Mouse (Mus musculus): Measurements from ENCODE around the gene Thsd7a. TPM values are rescaled to one million over a fixed set of nuclear protein-coding genes. Genes with fewer than 3 reads are reported as not detected.

Thsd7a gene
- total and polyA plus RNA-seq, 2 experiments from 2014 or later = 17.1 to 27.3 TPM

GRCm38 (mm10) chr6:12493571-12493970 is 255.6 kb downstream of the Thsd7a start:
- no peak overlapping the region for H3K27ac ChIP-seq (ENCODE audit: low read depth, low read length)
- no peak for TF ChIP-seq CTCF (IDR thresholded peaks at IDR 0.05)
- 83% methylated on average over 1 of the region's 1 CpGs for WGBS
- H3K27me3 ChIP-seq (ENCODE audit: insufficient read depth, low read length) = no peaks in the 10 kb centered on the region
- ATAC-seq (ENCODE audit: low FRiP score) (no peak), DNase-seq (ENCODE audit: low spot score) (no peak)
- no peaks in the 10 kb centered on the region for H3K9me3 ChIP-seq (ENCODE audit: low read length)
- H3K36me3 ChIP-seq (ENCODE audit: insufficient read depth, low read length) = no peaks in the 10 kb centered on the region
- H3K4me3 ChIP-seq (ENCODE audit: low read depth, low read length) = no peak overlapping the region
- H3K4me2 ChIP-seq (ENCODE audit: low read depth, low read length, poor library complexity, severe bottlenecking) = no peak overlapping the region
- H3K4me1 ChIP-seq (ENCODE audit: insufficient read depth, low read length) = no peaks in the 10 kb centered on the region
- no peak overlapping the region for H3K9ac ChIP-seq (replicated peaks; ENCODE audit: low read length, poor library complexity, severe bottlenecking)

GRCm38 (mm10) chr6:12488882-12489281 is 260.3 kb downstream of the Thsd7a start:
- Histone ChIP-seq H3K9ac (replicated peaks; ENCODE audit: low read length, poor library complexity, severe bottlenecking) (no peak overlapping the region), H3K36me3 (ENCODE audit: insufficient read depth, low read length) (no peaks in the 10 kb centered on the region), H3K9me3 (ENCODE audit: low read length) (no peaks in the 10 kb centered on the region), H3K4me3 (ENCODE audit: low read depth, low read length) (no peak overlapping the region), H3K27ac (ENCODE audit: low read depth, low read length) (no peak overlapping the region), H3K4me2 (ENCODE audit: low read depth, low read length, poor library complexity, severe bottlenecking) (no peak overlapping the region), H3K27me3 (ENCODE audit: insufficient read depth, low read length) (no peaks in the 10 kb centered on the region), H3K4me1 (ENCODE audit: insufficient read depth, low read length) (no peaks in the 10 kb centered on the region)
- DNase-seq (ENCODE audit: low spot score) (peak; percentile 25), ATAC-seq (ENCODE audit: low FRiP score) (no peak)
- 9% methylated on average over 1 of the region's 1 CpGs for WGBS
- no peak for TF ChIP-seq CTCF (IDR thresholded peaks at IDR 0.05)

- no peak for TF ChIP-seq CTCF (IDR thresholded peaks at IDR 0.05)
- 67% methylated on average over 5 of the region's 5 CpGs for WGBS
- no peaks in the 10 kb centered on the region for H3K36me3 ChIP-seq (ENCODE audit: insufficient read depth, low read length)
- no peak overlapping the region for H3K9ac ChIP-seq (replicated peaks; ENCODE audit: low read length, poor library complexity, severe bottlenecking)
- H3K9me3 ChIP-seq (ENCODE audit: low read length) = no peaks in the 10 kb centered on the region
- DNase-seq (ENCODE audit: low spot score) = no peak
- H3K4me2 ChIP-seq (ENCODE audit: low read depth, low read length, poor library complexity, severe bottlenecking) = no peak overlapping the region
- no peaks in the 10 kb centered on the region for H3K4me1 ChIP-seq (ENCODE audit: insufficient read depth, low read length)
- no peak overlapping the region for H3K4me3 ChIP-seq (ENCODE audit: low read depth, low read length)
- no peaks in the 10 kb centered on the region for H3K27me3 ChIP-seq (ENCODE audit: insufficient read depth, low read length)
- H3K27ac ChIP-seq (ENCODE audit: low read depth, low read length) = no peak overlapping the region
- ATAC-seq (ENCODE audit: low FRiP score) = no peak
Observed at GRCm38 (mm10) chr6:12481527-12482163, 267.6 kb downstream of the Thsd7a start.

- H3K4me2 ChIP-seq (ENCODE audit: low read depth, low read length, poor library complexity, severe bottlenecking) = no peak overlapping the region
- H3K9me3 ChIP-seq (ENCODE audit: low read length) = no peaks in the 10 kb centered on the region
- no peak overlapping the region for H3K4me3 ChIP-seq (ENCODE audit: low read depth, low read length)
- H3K27ac ChIP-seq (ENCODE audit: low read depth, low read length) = no peak overlapping the region
- ATAC-seq (ENCODE audit: low FRiP score) = no peak
- no peak for DNase-seq (ENCODE audit: low spot score)
- H3K36me3 ChIP-seq (ENCODE audit: insufficient read depth, low read length) = no peaks in the 10 kb centered on the region
- no peaks in the 10 kb centered on the region for H3K27me3 ChIP-seq (ENCODE audit: insufficient read depth, low read length)
- WGBS = 81% methylated on average over 1 of the region's 1 CpGs
- no peak for TF ChIP-seq CTCF (IDR thresholded peaks at IDR 0.05)
- H3K4me1 ChIP-seq (ENCODE audit: insufficient read depth, low read length) = no peaks in the 10 kb centered on the region
- H3K9ac ChIP-seq (replicated peaks; ENCODE audit: low read length, poor library complexity, severe bottlenecking) = no peak overlapping the region
Observed at GRCm38 (mm10) chr6:12478359-12478758, 270.9 kb downstream of the Thsd7a start.

- WGBS = 91% methylated on average over 2 of the region's 2 CpGs
- no peaks in the 10 kb centered on the region for H3K36me3 ChIP-seq (ENCODE audit: insufficient read depth, low read length)
Observed at GRCm38 (mm10) chr6:12470935-12471334, 278.3 kb downstream of the Thsd7a start.

GRCm38 (mm10) chr6:12467339-12468124 is 281.7 kb downstream of the Thsd7a start:
- H3K36me3 ChIP-seq (ENCODE audit: insufficient read depth, low read length) = no peaks in the 10 kb centered on the region
- no peak overlapping the region for H3K9ac ChIP-seq (replicated peaks; ENCODE audit: low read length, poor library complexity, severe bottlenecking)
- H3K4me1 ChIP-seq (ENCODE audit: insufficient read depth, low read length) = no peaks in the 10 kb centered on the region
- no peak overlapping the region for H3K27ac ChIP-seq (ENCODE audit: low read depth, low read length)
- ATAC-seq (ENCODE audit: low FRiP score) (no peak), DNase-seq (ENCODE audit: low spot score) (no peak)
- no peaks in the 10 kb centered on the region for H3K27me3 ChIP-seq (ENCODE audit: insufficient read depth, low read length)
- no peaks in the 10 kb centered on the region for H3K9me3 ChIP-seq (ENCODE audit: low read length)
- 64% methylated on average over 7 of the region's 7 CpGs for WGBS
- TF ChIP-seq CTCF (IDR thresholded peaks at IDR 0.05) = no peak
- H3K4me3 ChIP-seq (ENCODE audit: low read depth, low read length) = no peak overlapping the region
- no peak overlapping the region for H3K4me2 ChIP-seq (ENCODE audit: low read depth, low read length, poor library complexity, severe bottlenecking)

More at GRCm38 (mm10) chr6:12470935-12471334, 278.3 kb downstream of the Thsd7a start:
- no peak overlapping the region for H3K9ac ChIP-seq (replicated peaks; ENCODE audit: low read length, poor library complexity, severe bottlenecking)
- no peaks in the 10 kb centered on the region for H3K27me3 ChIP-seq (ENCODE audit: insufficient read depth, low read length)
- no peaks in the 10 kb centered on the region for H3K9me3 ChIP-seq (ENCODE audit: low read length)
- no peak overlapping the region for H3K4me2 ChIP-seq (ENCODE audit: low read depth, low read length, poor library complexity, severe bottlenecking)
- no peak for TF ChIP-seq CTCF (IDR thresholded peaks at IDR 0.05)
- H3K27ac ChIP-seq (ENCODE audit: low read depth, low read length) = no peak overlapping the region
- ATAC-seq (ENCODE audit: low FRiP score) (no peak), DNase-seq (ENCODE audit: low spot score) (no peak)
- H3K4me3 ChIP-seq (ENCODE audit: low read depth, low read length) = no peak overlapping the region
- no peaks in the 10 kb centered on the region for H3K4me1 ChIP-seq (ENCODE audit: insufficient read depth, low read length)

All from midbrain, postnatal 0 days (tissue).